Mouse (Mus musculus): ENCODE results near the gene Casd1. TPM values are rescaled to one million over a fixed set of nuclear protein-coding genes. Genes with fewer than 3 reads are reported as not detected.

Casd1 gene
- 2.7 and 5.7 TPM in 2 replicates for polyA plus RNA-seq (2012; ENCODE audit: insufficient read depth, low replicate concordance)

GRCm38 (mm10) chr6:4600658-4601296 is at the start of gene Casd1:
TSS of gene Casd1 (plus strand) at chr6:4600839.
- TF ChIP-seq FLI1 (IDR thresholded peaks at IDR 0.05; ENCODE audit: low read length) (no peak), GATA1 (IDR thresholded peaks at IDR 0.05; ENCODE audit: borderline replicate concordance, low read length) (no peak)

GRCm38 (mm10) chr6:4555366-4555765 is 45.3 kb upstream of the Casd1 start:
- Histone ChIP-seq H3K36me3 (replicated peaks; ENCODE audit: low read length) (no peaks in the 10 kb centered on the region), H3K27me3 (replicated peaks) (peaks cover 5% of the 10 kb centered on the region), H3K9me3 (no peaks in the 10 kb centered on the region), H3K4me3 (replicated peaks) (no peak overlapping the region), H3K4me1 (no peaks in the 10 kb centered on the region)
- no peak for TF ChIP-seq FLI1 (IDR thresholded peaks at IDR 0.05; ENCODE audit: low read length)
- no peak for TF ChIP-seq GATA1 (IDR thresholded peaks at IDR 0.05; ENCODE audit: borderline replicate concordance, low read length)

More at GRCm38 (mm10) chr6:4600658-4601296, at the start of gene Casd1:
- Histone ChIP-seq H3K9me3 (no peaks in the 10 kb centered on the region), H3K4me1 (peaks cover 52% of the 10 kb centered on the region), H3K36me3 (replicated peaks; ENCODE audit: low read length) (peaks cover 4% of the 10 kb centered on the region), H3K4me3 (replicated peaks) (peak within 1 kb of the TSS; percentile 97), H3K27me3 (replicated peaks) (peaks cover 2% of the 10 kb centered on the region)

- no peaks in the 10 kb centered on the region for H3K36me3 ChIP-seq (replicated peaks; ENCODE audit: low read length)
- H3K9me3 ChIP-seq: no peaks in the 10 kb centered on the region
- no peak overlapping the region for H3K4me3 ChIP-seq (replicated peaks)
- no peaks in the 10 kb centered on the region for H3K4me1 ChIP-seq
- peaks cover 8% of the 10 kb centered on the region for H3K27me3 ChIP-seq (replicated peaks)
- TF ChIP-seq FLI1 (IDR thresholded peaks at IDR 0.05; ENCODE audit: low read length): no peak
- no peak for TF ChIP-seq GATA1 (IDR thresholded peaks at IDR 0.05; ENCODE audit: borderline replicate concordance, low read length)
These were observed 43.6 kb upstream of the Casd1 start for GRCm38 (mm10) chr6:4557086-4557485.

GRCm38 (mm10) chr6:4557678-4558077 is 43.0 kb upstream of the Casd1 start:
- TF ChIP-seq FLI1 (IDR thresholded peaks at IDR 0.05; ENCODE audit: low read length): no peak
- no peak for TF ChIP-seq GATA1 (IDR thresholded peaks at IDR 0.05; ENCODE audit: borderline replicate concordance, low read length)
- H3K36me3 ChIP-seq (replicated peaks; ENCODE audit: low read length): no peaks in the 10 kb centered on the region
- H3K27me3 ChIP-seq (replicated peaks): peaks cover 8% of the 10 kb centered on the region
- H3K9me3 ChIP-seq: no peaks in the 10 kb centered on the region
- no peaks in the 10 kb centered on the region for H3K4me1 ChIP-seq
- peak overlapping the region; percentile 42 for H3K4me3 ChIP-seq (replicated peaks)

GRCm38 (mm10) chr6:4561156-4561555 is 39.5 kb upstream of the Casd1 start:
- Histone ChIP-seq H3K4me1 (no peaks in the 10 kb centered on the region), H3K4me3 (replicated peaks) (no peak overlapping the region), H3K9me3 (no peaks in the 10 kb centered on the region), H3K36me3 (replicated peaks; ENCODE audit: low read length) (no peaks in the 10 kb centered on the region), H3K27me3 (replicated peaks) (peaks cover 9% of the 10 kb centered on the region)
- TF ChIP-seq FLI1 (IDR thresholded peaks at IDR 0.05; ENCODE audit: low read length) (no peak), GATA1 (IDR thresholded peaks at IDR 0.05; ENCODE audit: borderline replicate concordance, low read length) (no peak)

GRCm38 (mm10) chr6:4561621-4562020 is 39.0 kb upstream of the Casd1 start:
- TF ChIP-seq FLI1 (IDR thresholded peaks at IDR 0.05; ENCODE audit: low read length) (no peak), GATA1 (IDR thresholded peaks at IDR 0.05; ENCODE audit: borderline replicate concordance, low read length) (no peak)
- peaks cover 9% of the 10 kb centered on the region for H3K27me3 ChIP-seq (replicated peaks)
- no peak overlapping the region for H3K4me3 ChIP-seq (replicated peaks)
- no peaks in the 10 kb centered on the region for H3K4me1 ChIP-seq
- no peaks in the 10 kb centered on the region for H3K9me3 ChIP-seq
- no peaks in the 10 kb centered on the region for H3K36me3 ChIP-seq (replicated peaks; ENCODE audit: low read length)

- peaks cover 9% of the 10 kb centered on the region for H3K27me3 ChIP-seq (replicated peaks)
- H3K4me3 ChIP-seq (replicated peaks): no peak overlapping the region
- H3K4me1 ChIP-seq: no peaks in the 10 kb centered on the region
- H3K9me3 ChIP-seq: no peaks in the 10 kb centered on the region
- H3K36me3 ChIP-seq (replicated peaks; ENCODE audit: low read length): no peaks in the 10 kb centered on the region
- TF ChIP-seq GATA1 (IDR thresholded peaks at IDR 0.05; ENCODE audit: borderline replicate concordance, low read length) (no peak), FLI1 (IDR thresholded peaks at IDR 0.05; ENCODE audit: low read length) (no peak)
These were observed 38.2 kb upstream of the Casd1 start for GRCm38 (mm10) chr6:4562401-4562800.

GRCm38 (mm10) chr6:4563477-4563876 is 37.2 kb upstream of the Casd1 start:
- H3K36me3 ChIP-seq (replicated peaks; ENCODE audit: low read length): no peaks in the 10 kb centered on the region
- H3K9me3 ChIP-seq: no peaks in the 10 kb centered on the region
- TF ChIP-seq FLI1 (IDR thresholded peaks at IDR 0.05; ENCODE audit: low read length) (no peak), GATA1 (IDR thresholded peaks at IDR 0.05; ENCODE audit: borderline replicate concordance, low read length) (no peak)
- no peak overlapping the region for H3K4me3 ChIP-seq (replicated peaks)
- peaks cover 9% of the 10 kb centered on the region for H3K27me3 ChIP-seq (replicated peaks)
- no peaks in the 10 kb centered on the region for H3K4me1 ChIP-seq

GRCm38 (mm10) chr6:4570412-4570811 is 30.2 kb upstream of the Casd1 start:
- Histone ChIP-seq H3K27me3 (replicated peaks) (no peaks in the 10 kb centered on the region), H3K36me3 (replicated peaks; ENCODE audit: low read length) (no peaks in the 10 kb centered on the region), H3K9me3 (no peaks in the 10 kb centered on the region), H3K4me1 (no peaks in the 10 kb centered on the region), H3K4me3 (replicated peaks) (no peak overlapping the region)
- TF ChIP-seq FLI1 (IDR thresholded peaks at IDR 0.05; ENCODE audit: low read length) (no peak), GATA1 (IDR thresholded peaks at IDR 0.05; ENCODE audit: borderline replicate concordance, low read length) (no peak)

- TF ChIP-seq FLI1 (IDR thresholded peaks at IDR 0.05; ENCODE audit: low read length): no peak
- H3K4me1 ChIP-seq: no peaks in the 10 kb centered on the region; the same call in 1 of the 2 replicates
- peaks cover 7% of the 10 kb centered on the region for H3K27me3 ChIP-seq (replicated peaks)
- no peaks in the 10 kb centered on the region for H3K36me3 ChIP-seq (replicated peaks; ENCODE audit: low read length)
- H3K9me3 ChIP-seq: no peaks in the 10 kb centered on the region
- H3K4me3 ChIP-seq (replicated peaks): no peak overlapping the region
These were observed 22.9 kb upstream of the Casd1 start for GRCm38 (mm10) chr6:4577756-4578155.

Measured in megakaryocyte, embryonic 14.5 days (primary cell).